Mouse (Mus musculus): ENCODE data around the gene Phf3. TPM values are rescaled to one million over a fixed set of nuclear protein-coding genes. Genes with fewer than 3 reads are reported as not detected.
"Not testable (repeated sequence)": the region's sequence is repeated elsewhere in the genome, so short reads cannot be mapped to it uniquely, and the experiment has no call there.

Gene Phf3
- polyA plus RNA-seq, 1 experiment from 2014 or later: 41.4 TPM

GRCm38 (mm10) chr1:30773662-30774061 lies 100.1 kb downstream of the Phf3 start:
- DNase-seq (ENCODE audit: low spot score) (no peak), ATAC-seq (ENCODE audit: low read depth) (no peak)
- 84% methylated on average over 6 of the region's 6 CpGs for WGBS
- H3K4me1 ChIP-seq (ENCODE audit: control insufficient read depth, insufficient read depth, low read length): no peaks in the 10 kb centered on the region
- H3K27ac ChIP-seq (replicated peaks; ENCODE audit: low read depth, low read length): no peak overlapping the region
- H3K9ac ChIP-seq (ENCODE audit: low read depth, low read length): no peak overlapping the region
- H3K36me3 ChIP-seq (ENCODE audit: control insufficient read depth, insufficient read depth, low read length): no peaks in the 10 kb centered on the region
- H3K4me2 ChIP-seq (ENCODE audit: low read depth, low read length): no peak overlapping the region
- H3K4me3 ChIP-seq (ENCODE audit: low read depth, low read length): no peak overlapping the region
- H3K27me3 ChIP-seq (replicated peaks; ENCODE audit: control insufficient read depth, insufficient read depth, low read length): no peaks in the 10 kb centered on the region
- no peaks in the 10 kb centered on the region for H3K9me3 ChIP-seq (ENCODE audit: control insufficient read depth, low read length)

GRCm38 (mm10) chr1:30772851-30773250 lies 100.9 kb downstream of the Phf3 start:
- ATAC-seq (ENCODE audit: low read depth): no peak
- H3K9me3 ChIP-seq (ENCODE audit: control insufficient read depth, low read length): no peaks in the 10 kb centered on the region
- no peak overlapping the region for H3K4me3 ChIP-seq (ENCODE audit: low read depth, low read length)
- H3K27me3 ChIP-seq (replicated peaks; ENCODE audit: control insufficient read depth, insufficient read depth, low read length): no peaks in the 10 kb centered on the region
- no peak overlapping the region for H3K9ac ChIP-seq (ENCODE audit: low read depth, low read length)
- H3K4me2 ChIP-seq (ENCODE audit: low read depth, low read length): no peak overlapping the region
- H3K36me3 ChIP-seq (ENCODE audit: control insufficient read depth, insufficient read depth, low read length): no peaks in the 10 kb centered on the region
- 75% methylated on average over 7 of the region's 7 CpGs for WGBS
- H3K4me1 ChIP-seq (ENCODE audit: control insufficient read depth, insufficient read depth, low read length): no peaks in the 10 kb centered on the region
- no peak for DNase-seq (ENCODE audit: low spot score)
- no peak overlapping the region for H3K27ac ChIP-seq (replicated peaks; ENCODE audit: low read depth, low read length)

- no peak for ATAC-seq (ENCODE audit: low read depth)
- Histone ChIP-seq H3K4me2 (ENCODE audit: low read depth, low read length) (no peak overlapping the region), H3K27me3 (replicated peaks; ENCODE audit: control insufficient read depth, insufficient read depth, low read length) (no peaks in the 10 kb centered on the region), H3K9ac (ENCODE audit: low read depth, low read length) (no peak overlapping the region), H3K27ac (replicated peaks; ENCODE audit: low read depth, low read length) (no peak overlapping the region), H3K9me3 (ENCODE audit: control insufficient read depth, low read length) (no peaks in the 10 kb centered on the region), H3K4me1 (ENCODE audit: control insufficient read depth, insufficient read depth, low read length) (no peaks in the 10 kb centered on the region), H3K4me3 (ENCODE audit: low read depth, low read length) (no peak overlapping the region), H3K36me3 (ENCODE audit: control insufficient read depth, insufficient read depth, low read length) (no peaks in the 10 kb centered on the region)
- DNase-seq (ENCODE audit: low spot score): no peak
- 71% methylated on average over 3 of the region's 6 CpGs for WGBS
Measured at GRCm38 (mm10) chr1:30771772-30772171, 101.9 kb downstream of the Phf3 start.

GRCm38 (mm10) chr1:30770599-30770998 lies 103.1 kb downstream of the Phf3 start:
- H3K27ac ChIP-seq (replicated peaks; ENCODE audit: low read depth, low read length); H3K4me2 ChIP-seq (ENCODE audit: low read depth, low read length); H3K4me3 ChIP-seq (ENCODE audit: low read depth, low read length); H3K9me3 ChIP-seq (ENCODE audit: control insufficient read depth, low read length); ATAC-seq (ENCODE audit: low read depth); H3K36me3 ChIP-seq (ENCODE audit: control insufficient read depth, insufficient read depth, low read length); H3K4me1 ChIP-seq (ENCODE audit: control insufficient read depth, insufficient read depth, low read length); H3K27me3 ChIP-seq (replicated peaks; ENCODE audit: control insufficient read depth, insufficient read depth, low read length); H3K9ac ChIP-seq (ENCODE audit: low read depth, low read length); DNase-seq (ENCODE audit: low spot score): not testable (repeated sequence)
- 91% methylated on average over 11 of the region's 16 CpGs for WGBS

GRCm38 (mm10) chr1:30756794-30757193 lies 116.9 kb downstream of the Phf3 start:
- no peak for ATAC-seq (ENCODE audit: low read depth)
- Histone ChIP-seq H3K36me3 (ENCODE audit: control insufficient read depth, insufficient read depth, low read length) (no peaks in the 10 kb centered on the region), H3K27ac (replicated peaks; ENCODE audit: low read depth, low read length) (no peak overlapping the region), H3K9ac (ENCODE audit: low read depth, low read length) (no peak overlapping the region), H3K9me3 (ENCODE audit: control insufficient read depth, low read length) (no peaks in the 10 kb centered on the region), H3K4me2 (ENCODE audit: low read depth, low read length) (no peak overlapping the region), H3K4me3 (ENCODE audit: low read depth, low read length) (no peak overlapping the region), H3K4me1 (ENCODE audit: control insufficient read depth, insufficient read depth, low read length) (no peaks in the 10 kb centered on the region), H3K27me3 (replicated peaks; ENCODE audit: control insufficient read depth, insufficient read depth, low read length) (no peaks in the 10 kb centered on the region)
- DNase-seq (ENCODE audit: low spot score): no peak

GRCm38 (mm10) chr1:30755453-30756224 lies 118.1 kb downstream of the Phf3 start:
- no peaks in the 10 kb centered on the region for H3K4me1 ChIP-seq (ENCODE audit: control insufficient read depth, insufficient read depth, low read length)
- H3K4me2 ChIP-seq (ENCODE audit: low read depth, low read length): no peak overlapping the region
- no peaks in the 10 kb centered on the region for H3K36me3 ChIP-seq (ENCODE audit: control insufficient read depth, insufficient read depth, low read length)
- no peak for ATAC-seq (ENCODE audit: low read depth)
- 71% methylated on average over 3 of the region's 3 CpGs for WGBS
- H3K27me3 ChIP-seq (replicated peaks; ENCODE audit: control insufficient read depth, insufficient read depth, low read length): no peaks in the 10 kb centered on the region
- DNase-seq (ENCODE audit: low spot score): no peak
- H3K9me3 ChIP-seq (ENCODE audit: control insufficient read depth, low read length): no peaks in the 10 kb centered on the region
- H3K4me3 ChIP-seq (ENCODE audit: low read depth, low read length): no peak overlapping the region
- no peak overlapping the region for H3K27ac ChIP-seq (replicated peaks; ENCODE audit: low read depth, low read length)
- H3K9ac ChIP-seq (ENCODE audit: low read depth, low read length): no peak overlapping the region

Other genes starting within 250 kb of the Phf3 start
- gene AC153137.1, start 104.0 kb upstream of the Phf3 start, polyA plus RNA-seq (2014; fragmentation: Nextera tagmentation; extraction: Ambion mirVana): not detected in 2 replicates

Data from embryonic facial prominence, embryonic 14.5 days (tissue).